Mouse (Mus musculus): ENCODE results near the gene Ablim1.
"Not testable (repeated sequence)": the region's sequence is repeated elsewhere in the genome, so short reads cannot be mapped to it uniquely, and the experiment has no call there.

The Ablim1 gene

DNA sequence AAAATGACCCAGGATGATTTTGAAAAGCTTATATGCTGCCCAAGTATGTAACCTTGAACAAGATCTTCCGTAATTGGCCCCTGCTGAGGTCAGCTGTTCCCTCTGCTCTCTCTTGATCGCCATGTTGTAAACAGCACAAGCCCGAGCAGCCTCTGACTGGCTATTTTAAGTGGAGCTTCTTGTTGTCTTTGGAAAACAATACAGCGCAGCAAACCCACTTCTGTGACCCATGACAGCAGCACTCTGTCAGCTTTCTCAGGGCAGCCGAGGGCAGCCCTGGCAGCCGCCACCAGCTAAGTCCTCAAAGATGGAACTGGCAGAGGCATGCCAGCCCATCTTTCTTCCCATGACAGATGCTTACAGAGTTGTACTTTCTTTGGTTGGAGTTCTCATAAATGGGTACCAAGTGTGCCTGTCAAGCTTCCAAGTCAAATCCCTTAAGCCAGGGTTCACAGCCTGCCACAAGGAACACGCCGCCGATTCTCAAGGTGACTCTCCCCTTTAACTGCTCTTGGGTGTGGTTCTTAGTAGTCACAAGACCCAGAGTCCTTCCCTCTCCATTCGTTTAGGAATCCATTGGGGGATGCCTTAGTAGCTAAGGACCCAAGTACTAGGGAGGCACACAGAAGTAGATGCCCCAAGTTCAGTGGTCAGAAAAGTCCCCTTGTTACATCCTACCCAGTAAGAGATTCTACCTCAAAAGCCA is 172.8 kb downstream of the Ablim1 start:
- no peak for DNase-seq

DNA sequence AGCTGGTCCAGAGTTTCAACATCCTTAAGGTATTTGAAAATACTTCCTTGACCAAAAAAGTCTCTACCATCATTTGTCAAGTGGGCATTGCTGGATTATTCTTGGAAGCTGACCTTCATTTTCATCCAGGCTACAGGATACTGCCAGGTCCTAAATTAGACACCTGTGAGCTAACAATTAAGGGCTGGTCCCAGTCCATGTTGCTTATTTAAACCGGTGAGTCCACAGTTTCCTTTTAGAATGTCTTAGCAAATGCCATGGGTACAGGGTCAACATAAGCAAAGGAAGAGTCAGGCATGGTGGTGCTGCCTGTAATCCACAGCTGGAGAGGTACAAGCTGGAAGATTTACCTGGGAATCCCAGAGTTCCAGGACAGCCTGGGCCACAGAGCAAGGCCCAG is 173.8 kb downstream of the Ablim1 start:
- DNase-seq = no peak

DNA sequence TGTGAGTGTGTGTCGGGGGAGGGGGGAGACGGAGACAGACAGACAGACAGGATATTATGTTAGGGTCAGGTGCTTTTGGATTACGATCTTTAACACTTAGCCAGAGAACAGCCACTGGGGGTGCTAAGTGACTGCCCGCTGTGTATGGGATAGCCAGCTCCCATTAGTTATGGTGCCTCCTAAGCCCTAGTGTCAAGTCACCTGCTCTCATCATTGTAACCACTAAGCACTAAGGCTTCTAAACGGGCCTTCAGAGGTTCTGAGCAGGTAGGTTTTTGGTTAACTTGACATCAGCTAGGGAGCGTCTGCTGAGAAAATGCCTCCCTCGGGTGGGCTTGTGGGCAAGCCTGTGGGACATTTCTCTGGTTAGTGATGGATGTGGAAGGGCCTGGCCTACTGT is 174.6 kb downstream of the Ablim1 start:
- no peak for DNase-seq

DNA sequence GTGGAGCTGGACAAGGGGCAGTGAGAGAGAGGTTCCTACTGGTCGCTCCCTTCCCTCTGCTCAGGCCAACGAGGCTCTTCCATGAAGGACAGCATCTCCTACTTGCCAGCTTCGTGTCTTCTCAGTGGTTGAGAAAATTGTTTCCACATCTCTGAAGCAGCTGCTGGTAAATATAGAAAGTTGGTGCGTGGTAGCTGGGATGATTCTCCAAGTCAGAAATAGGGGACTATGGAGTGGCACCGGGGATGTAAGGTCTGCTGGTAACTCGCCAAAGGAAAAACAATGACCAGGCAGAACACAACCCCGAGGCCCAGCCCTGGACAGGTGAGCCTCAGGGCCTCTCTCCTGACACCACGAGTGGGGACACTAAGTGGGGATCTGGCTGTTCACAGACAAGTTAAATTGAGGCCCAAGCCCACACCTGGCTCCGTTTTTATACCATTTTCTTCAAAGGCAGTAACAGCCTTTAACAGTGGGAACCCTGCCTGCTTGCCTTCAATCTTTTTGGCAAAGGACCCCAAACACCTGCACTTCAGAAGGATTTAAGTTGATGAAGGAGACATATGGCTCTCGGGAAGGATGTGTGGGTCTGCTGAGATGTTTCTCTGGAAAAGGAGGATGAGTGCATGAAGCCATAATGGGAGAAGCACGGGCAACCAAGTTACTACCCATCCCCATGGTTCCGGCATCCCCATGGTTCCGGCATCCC is 175.7 kb downstream of the Ablim1 start:
- DNase-seq = no peak

DNA sequence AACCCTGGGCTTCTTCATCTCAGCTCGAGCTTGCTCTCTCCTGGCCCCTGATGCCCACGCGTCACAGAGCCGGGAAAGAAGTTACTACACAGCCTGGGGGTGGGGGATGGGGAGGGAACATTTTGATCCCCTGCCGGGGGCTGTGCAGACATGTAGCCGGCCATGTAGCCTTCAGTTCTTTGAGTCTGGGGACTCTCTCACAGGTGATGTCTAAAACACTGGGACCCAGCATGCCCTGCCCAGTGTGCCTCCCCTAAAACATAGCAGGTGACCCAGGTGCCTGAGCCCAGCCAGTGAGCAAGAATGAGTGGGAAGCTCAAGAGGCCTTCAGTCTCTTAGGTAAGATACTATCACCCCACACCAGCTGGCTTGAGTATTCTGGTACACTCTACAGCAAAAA is 176.2 kb downstream of the Ablim1 start:
- no peak for DNase-seq

DNA sequence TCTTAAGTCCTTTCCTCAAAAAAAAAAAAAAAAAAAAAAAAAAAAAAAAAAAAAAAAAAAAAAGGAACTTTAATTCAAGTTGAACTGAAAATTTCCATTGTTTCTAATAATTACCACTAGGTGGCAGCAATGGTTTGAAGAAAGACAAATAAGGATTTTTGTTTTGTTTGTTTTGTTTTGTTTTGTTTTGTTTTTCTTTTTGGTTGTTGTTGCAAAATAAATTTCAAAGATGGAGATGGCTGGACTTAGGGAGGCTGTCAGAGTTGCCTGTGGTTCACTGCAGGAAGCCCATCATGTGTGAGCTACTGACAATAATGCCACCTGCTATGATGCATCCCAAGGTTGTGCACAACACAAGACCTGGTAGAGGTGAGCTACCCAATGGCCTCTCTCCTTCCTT is 176.7 kb downstream of the Ablim1 start:
- DNase-seq = no peak

DNA sequence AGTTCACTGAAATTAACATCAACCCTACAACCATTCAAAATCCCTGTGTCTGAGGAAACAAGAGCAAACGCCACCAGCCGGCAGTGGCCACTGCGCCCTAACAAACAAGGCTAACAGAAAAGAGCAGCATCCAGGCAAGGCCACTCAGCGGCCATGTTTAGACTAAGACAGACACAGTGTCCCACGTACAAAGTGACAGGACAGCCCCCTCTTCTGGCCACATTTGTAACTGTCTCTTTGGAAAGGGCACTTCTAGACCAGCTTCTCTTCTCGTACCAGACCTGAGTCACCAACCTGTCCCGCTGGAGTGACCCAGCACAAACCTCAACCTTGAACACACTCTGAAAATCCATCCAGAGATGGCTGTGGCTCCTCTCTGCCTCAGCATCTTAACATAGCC is 178.5 kb downstream of the Ablim1 start:
- DNase-seq = peak; percentile 89

DNA sequence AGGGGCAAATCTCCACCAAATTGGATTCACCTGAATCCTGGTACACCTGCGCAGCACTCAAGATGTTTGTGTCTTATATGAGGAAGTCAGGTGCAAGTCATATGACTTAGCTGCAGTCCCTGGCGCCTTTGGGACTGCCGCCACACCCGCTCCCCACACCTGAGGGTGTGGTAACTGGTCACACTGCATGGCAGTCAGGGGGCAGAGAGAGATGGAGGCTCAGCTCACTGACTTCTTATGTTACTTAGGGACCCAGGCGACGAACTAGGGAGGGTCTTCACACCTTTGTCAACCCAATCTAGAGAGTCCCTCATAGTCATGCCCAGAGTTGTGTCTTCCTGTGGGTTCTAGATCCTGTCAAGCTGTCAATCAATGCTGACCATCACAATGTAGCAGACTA is 179.1 kb downstream of the Ablim1 start:
- not testable (repeated sequence) for DNase-seq

DNA sequence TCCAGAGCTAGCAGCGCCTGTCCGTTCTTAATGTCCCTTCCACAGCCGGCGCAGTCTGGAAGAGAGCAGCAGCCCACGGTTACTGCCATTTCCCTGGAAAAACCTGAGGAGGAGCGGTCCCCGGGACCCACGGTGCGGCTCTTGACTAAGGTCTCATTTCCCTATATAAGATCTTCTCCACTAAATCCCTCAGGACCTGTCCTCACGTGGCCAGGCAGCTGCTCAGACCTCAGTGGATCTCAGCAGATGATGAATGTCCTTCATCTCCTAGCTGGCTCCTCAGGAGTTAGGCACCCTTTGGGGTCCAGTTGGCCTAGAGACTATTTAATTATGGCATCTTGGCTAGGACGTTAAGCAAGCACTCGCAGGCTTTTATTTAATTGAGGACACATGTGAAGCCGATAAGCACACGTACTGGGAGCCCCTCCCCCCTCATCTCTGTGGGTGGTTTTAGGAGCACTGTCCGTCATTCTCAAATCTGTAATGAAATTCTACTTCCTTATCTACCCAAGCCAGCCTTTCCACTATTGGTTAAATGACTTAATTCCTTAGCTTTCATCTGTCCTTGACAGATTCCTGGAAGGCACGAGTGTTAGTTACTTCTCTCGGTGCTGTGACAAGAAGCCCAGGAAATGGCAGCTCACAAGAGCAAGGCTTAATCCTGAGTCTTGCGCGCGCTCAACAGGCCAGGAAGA is 179.9 kb downstream of the Ablim1 start:
- no peak for DNase-seq

DNA sequence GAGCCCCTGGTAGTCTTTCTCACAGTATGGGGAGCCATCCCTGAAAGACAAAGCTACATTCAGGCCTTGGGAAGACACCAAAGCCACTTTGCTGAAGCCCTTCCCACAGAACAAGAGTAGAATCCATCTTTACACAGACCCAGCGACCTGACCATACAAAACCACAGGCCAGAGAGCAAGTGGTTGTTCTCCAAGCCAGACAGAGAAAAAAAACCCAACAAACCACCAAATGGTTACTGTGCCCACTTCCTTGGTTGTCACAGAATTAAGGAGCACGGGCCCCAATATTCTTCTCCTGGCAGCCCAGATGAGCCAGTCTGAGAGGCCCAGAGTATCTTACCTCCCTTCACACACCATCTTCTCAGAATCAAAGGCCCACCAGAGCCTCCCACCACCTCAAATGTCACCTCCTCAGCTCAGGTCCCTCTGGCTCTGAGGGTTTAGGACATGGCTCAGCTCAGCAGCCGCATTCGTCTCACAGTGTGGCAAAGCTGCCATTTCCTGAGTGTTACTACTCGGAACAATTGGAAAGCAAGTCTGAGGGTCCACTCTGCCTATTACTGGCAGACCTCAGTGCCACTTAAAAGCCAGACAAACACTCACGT is 181.7 kb downstream of the Ablim1 start:
- no peak for DNase-seq

DNA sequence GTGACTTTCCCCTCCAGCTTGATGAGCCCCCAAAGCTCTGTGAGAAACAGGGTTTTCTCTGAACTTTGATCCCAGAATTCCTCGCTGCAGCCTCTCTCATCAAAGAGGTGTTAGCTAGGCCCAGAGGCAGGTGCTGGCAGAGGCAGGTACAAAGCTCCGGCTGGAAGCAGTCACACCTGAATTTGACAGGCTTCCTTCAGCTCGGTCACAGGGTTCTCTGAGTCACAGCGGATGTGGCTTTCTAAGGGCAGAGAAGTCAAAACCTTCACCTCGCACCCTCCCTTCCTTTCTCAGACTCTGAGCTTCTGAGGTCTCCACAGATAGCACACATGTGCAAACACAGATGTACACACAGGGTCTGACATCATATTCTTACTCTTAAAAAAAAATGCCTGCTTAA is 182.4 kb downstream of the Ablim1 start:
- no peak for DNase-seq

DNA sequence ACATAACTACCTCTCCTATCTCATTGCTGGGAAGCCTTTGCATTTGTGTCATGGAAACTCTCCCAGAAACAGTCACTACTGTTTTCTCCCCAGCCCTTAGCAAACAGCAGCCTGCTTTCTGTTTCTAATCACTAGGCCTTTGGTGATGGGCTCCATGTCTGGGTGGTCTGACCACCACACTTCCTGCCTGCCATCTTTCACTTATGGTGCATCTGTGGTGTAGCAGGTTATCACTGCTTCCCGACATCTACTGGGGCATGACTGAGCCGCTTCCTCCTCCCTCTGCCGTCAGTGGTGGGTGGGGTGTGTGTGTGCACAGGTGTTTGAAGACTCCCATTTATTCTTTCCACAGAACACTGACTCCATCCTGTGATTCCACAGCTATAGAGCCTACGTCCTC is 183.4 kb downstream of the Ablim1 start:
- no peak for DNase-seq

DNA sequence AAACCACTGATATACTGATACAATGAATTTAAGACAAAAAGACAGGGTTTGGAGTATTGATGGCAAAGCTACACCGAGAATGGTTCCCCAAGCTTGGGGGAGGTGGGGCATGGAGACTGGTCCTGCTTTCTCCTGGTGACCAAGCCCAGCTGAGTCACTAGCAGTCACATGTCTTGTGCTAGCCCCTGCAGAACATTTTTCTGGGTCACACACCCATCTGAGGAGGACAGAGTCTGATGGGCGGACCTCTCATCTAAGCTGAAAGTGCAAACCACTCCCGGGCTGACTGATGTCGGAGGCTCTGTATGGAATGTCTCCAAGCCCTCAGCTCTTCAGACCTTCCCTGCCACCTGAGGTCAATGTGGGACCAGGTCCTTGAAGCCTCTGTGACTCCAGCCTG is 184.1 kb downstream of the Ablim1 start:
- no peak for DNase-seq

DNA sequence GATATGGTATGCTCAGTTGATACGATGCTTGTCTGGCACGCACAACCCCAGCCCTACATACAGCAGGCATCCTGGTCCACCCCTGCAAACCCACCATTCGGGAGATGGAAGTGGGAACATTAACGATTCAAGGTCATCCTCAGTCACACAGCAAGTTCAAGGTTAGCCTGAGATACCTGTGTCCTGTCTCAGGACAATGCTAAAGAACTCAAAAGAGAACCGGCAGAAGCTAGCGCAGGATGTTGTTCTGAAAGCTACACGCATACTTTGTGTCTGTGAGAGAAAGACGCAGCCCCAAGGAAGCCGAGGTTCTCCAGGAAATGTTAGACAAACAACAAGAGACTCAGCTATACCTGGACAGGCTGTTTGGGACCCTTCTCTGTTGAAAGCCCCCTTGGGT is 185.0 kb downstream of the Ablim1 start:
- no peak for DNase-seq

DNA sequence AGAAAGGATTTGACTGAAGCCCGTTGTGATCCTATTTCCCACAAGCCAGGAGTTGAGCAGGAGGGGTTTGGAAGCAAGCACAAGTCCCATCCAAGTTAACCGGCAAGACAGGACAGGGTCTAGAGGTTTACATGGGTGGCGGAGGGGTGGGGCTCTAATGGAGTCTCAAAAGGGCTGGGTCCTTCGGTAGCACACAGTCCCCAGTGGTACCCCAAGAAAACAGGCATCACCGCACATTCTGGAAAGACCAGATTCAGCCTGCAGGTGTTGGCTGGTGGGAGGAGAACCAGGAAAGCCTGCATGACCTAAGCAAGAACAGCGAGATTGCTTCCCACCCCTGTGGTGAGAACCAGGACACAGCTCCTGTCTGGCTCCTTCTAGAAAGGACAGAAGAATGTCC is 186.7 kb downstream of the Ablim1 start:
- DNase-seq = no peak

DNA sequence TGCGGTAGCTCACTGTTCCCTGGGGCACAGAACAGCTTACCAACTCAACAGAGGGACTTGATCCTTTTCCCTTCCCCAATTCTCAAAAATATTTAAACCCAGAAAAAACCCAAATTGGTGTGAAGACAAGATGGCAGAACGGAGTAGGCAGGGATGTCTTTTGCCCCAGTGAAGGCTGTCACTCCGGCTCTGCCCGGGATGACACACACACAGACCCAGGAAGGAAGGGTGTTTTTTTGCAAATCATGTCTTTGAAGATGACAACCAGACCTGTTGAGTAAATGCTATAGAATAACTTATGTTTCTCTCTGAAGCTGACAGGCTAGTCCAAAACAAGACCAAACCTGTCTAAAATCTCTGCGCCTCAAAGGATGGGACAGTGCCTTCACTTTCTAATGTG is 187.2 kb downstream of the Ablim1 start:
- no peak for DNase-seq

DNA sequence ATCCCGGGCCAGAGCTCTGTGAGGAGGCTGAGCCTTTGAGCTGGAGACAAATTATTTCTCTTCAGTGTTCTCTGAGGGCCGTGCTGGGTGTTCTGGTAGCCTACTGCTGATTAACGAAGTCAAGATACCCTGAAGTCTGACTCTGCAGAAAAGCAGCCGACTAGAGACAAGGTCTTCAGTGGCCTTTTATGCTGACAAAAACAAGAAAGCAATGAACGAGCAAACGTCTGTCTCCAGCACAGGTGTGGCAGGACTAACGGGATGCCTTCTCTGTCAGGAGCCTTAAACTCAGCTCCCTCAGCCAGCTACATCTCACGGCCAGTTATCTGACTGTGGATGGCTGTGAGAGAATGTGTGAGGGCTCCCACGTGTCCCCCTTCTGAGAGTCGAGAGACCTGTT is 187.8 kb downstream of the Ablim1 start:
- DNase-seq = no peak

DNA sequence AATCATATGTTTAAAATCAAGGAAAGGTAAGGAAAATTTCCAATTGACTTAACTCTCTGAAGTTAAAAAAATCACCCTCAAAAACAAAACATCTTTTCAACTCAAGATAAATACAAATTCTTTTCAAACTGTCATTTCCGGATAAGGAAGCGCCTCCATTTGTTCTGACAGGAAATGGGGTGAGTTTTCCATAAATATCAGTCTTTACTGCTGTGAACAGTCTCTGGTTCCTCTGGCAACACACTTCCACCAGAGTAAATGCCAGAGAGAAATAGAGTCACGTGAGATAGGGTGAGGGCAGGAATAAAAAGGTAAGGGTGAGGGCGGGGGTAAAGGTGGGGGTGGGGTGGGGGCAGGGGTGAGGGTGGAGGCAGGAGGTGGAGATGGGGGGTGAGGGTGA is 189.8 kb downstream of the Ablim1 start:
- no peak for DNase-seq

DNA sequence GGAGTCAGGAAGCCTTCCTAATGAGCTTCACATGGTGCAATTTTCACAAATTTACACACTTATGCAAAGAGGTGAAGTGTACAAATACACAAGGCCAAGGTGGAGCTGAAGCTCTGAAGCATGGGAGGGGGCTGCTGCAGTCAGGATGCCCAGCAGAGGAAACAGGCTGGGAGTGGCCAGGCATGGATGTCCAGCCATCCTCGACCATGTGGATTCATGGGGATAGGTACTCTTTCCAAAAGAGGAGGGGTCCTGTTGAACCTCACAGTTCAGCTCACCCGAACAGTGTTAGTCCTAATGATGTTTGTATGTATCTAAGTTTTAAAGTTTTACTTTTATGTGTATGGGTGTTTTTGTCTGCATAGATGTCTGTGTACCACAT is 190.6 kb downstream of the Ablim1 start:
- DNase-seq = no peak

DNA sequence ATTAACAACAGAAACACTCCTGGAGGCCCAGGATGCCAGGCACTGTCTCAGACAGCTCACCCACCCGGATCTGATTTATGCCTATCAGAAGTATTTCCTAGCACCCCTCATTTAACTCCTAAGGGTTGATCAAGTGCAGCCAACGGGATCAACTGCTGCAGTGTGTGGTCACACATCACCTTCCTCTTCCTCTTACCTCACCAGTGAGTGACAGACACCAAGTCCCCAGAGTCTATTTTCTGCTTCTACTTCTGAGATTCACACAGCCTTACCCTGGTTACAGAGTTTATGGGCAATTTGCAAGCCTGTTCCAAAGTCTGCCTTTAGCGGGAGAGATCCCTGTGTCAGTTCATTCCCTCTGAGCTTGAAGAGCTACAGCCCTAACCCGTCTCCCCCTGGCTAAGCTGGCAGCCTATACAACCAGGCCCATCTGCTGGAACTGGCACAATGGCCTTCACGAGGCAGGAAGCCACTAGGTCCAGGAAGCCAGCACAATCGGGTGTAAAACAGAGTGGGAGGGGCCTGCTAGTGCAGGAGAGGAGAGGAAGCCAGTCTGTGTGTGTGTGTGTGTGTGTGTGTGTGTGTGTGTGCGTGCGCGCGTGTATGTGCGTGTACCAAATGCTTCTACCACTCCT is 191.1 kb downstream of the Ablim1 start:
- peak; percentile 76 for DNase-seq

DNA sequence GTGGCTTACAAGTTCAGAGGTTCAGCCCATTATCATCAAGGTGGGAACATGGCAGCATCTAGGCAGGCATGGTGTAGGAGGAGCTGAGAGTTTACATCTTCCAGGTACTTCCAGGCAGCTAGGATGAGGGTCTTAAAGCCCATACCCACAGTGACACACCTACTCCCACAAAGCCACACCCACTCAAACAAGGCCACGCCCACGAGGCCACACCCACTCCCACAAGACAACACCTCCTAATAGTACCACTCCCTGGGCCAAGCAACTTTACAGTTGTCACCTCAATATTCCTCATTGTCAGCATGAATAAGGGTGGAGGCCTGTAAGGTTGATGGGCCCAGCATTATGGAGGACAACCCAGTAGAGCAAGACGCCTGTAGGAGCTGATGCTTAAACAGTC is 192.5 kb downstream of the Ablim1 start:
- DNase-seq = no peak

DNA sequence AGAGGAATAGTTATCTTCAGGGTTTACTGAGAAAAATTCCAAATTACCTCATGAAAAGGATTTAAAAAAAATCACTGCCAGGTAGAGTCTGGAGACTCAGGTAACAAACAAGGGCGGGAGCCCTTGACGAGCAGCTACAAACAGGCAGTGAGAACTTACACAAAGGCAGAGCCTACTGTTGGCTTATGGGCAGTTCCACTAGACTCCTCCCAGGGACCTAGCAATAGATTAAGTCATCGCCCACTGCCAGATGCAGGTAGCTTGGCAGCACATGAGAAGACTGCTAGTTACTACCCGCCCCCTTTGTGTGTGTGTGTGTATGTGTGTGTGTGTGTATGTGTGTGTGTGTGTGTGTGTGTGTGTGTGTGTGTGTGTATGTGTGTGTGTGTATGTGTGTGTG is 193.7 kb downstream of the Ablim1 start:
- DNase-seq = no peak

DNA sequence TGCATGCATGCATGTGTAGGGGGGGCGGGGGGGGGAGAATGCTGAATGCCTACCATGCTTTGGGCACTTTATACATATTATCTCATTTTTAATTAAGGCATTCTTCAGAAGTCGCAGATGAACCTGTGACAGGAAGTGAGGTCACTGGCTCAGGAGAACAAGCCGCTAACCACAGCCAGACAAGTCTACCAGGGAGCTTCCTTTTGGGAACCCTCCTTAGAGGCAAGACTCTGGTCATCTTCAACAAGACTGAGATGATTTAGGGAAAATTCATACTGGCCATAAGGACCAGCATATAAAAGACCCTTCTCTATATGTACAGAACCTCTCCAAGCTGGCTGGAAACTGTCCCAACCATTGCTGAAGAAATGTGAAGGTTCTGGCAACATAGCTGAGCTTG is 195.1 kb downstream of the Ablim1 start:
- DNase-seq = peak; percentile 26
